Mouse (Mus musculus) hindbrain, embryonic 11.5 days (tissue): Measurements from ENCODE around the gene Olfr1511. TPM values are rescaled to one million over a fixed set of nuclear protein-coding genes. Genes with fewer than 3 reads are reported as not detected.
"Not testable (repeated sequence)": the region's sequence is repeated elsewhere in the genome, so short reads cannot be mapped to it uniquely, and the experiment has no call there.

Experiments used
- ATAC-seq: fragments of 200-750 bp; cut with Nextera tagmentation; 2 replicates; pipeline ENCODE4 v1.8.0; 2017; ENCODE audit warnings: mild to moderate bottlenecking, moderate TSS enrichment, moderate library complexity; ENCODE audit not compliant: low FRiP score
- DNase-seq: peaks from one replicate; pipeline ENCODE4 v3.0.0-alpha.2; 2015; ENCODE audit warnings: low spot score
- H3K27ac ChIP-seq: fragments of 300-500 bp; sonication (generic); 2 replicates; pipeline ENCODE4 v1.5.1; 2014; ENCODE audit warnings: mild to moderate bottlenecking, low read depth, low read length
- H3K27me3 ChIP-seq: fragments of 300-500 bp; sonication (generic); 2 replicates; pipeline ENCODE4 v1.6.1; 2014; ENCODE audit warnings: mild to moderate bottlenecking, low read length, moderate library complexity, mixed read lengths; ENCODE audit not compliant: control insufficient read depth, insufficient read depth
- H3K36me3 ChIP-seq: fragments of 300-500 bp; sonication (generic); 2 replicates; pipeline ENCODE4 v1.6.1; 2014; ENCODE audit warnings: mild to moderate bottlenecking, low read length, moderate library complexity, mixed read lengths; ENCODE audit not compliant: control insufficient read depth, insufficient read depth
- H3K4me1 ChIP-seq: fragments of 300-500 bp; sonication (generic); replicated peaks from 2 replicates; pipeline ENCODE4 v1.6.1; 2014; ENCODE audit warnings: low read length, mixed read lengths; ENCODE audit not compliant: control insufficient read depth, insufficient read depth
- H3K4me2 ChIP-seq: fragments of 300-500 bp; sonication (generic); replicated peaks from 2 replicates; pipeline ENCODE4 v1.6.1; 2014; ENCODE audit warnings: mild to moderate bottlenecking, low read depth, low read length
- H3K4me3 ChIP-seq: fragments of 300-500 bp; sonication (generic); 2 replicates; pipeline ENCODE4 v1.5.1; 2014; ENCODE audit warnings: low read depth, low read length
- H3K9ac ChIP-seq: fragments of 300-500 bp; sonication (generic); 2 replicates; pipeline ENCODE4 v1.6.1; 2014; ENCODE audit warnings: low read depth, low read length
- H3K9me3 ChIP-seq: fragments of 300-500 bp; sonication (generic); 2 replicates; pipeline ENCODE4 v1.6.1; 2016; ENCODE audit warnings: low read length; ENCODE audit not compliant: control insufficient read depth
- WGBS: fragments of 180-500 bp; shearing (Covaris S2); extraction: QIAGEN DNeasy Blood & Tissue Kit; methylation state at CpG from one replicate; pipeline ENCODE4 v1.1.7; 2014; 5-methylcytosine and 5-hydroxymethylcytosine counted together
- polyA plus RNA-seq: library from polyadenylated mRNA; unstranded; fragments of >200 nt; fragmentation: Nextera tagmentation; extraction: Ambion mirVana; gene quantifications from 2 replicates; pipeline ENCODE4 v1.2.1, GENCODE M21; 2014

The Olfr1511 gene
- not detected in 2 replicates for polyA plus RNA-seq

DNA sequence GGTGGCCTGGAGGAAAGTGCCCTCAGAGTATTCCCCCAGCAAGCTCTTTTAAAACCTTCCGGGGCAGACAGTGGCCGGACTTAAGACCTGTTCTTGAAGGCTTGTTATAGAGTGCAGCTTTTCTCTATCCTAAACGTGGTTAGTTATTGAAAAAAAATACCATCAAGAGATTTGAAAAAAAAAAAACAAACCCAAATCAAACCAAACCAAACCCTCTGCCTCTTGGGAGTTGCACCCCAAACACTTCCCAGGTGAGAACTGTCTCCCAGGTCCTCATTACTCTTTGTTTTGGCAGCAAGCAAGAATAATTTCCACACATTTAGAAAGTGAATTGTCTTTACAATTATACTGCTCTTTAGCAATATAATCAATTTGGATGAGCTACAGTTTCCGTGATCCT, at the start of gene Olfr1511:
Gene Olfr1511 (minus strand): TSS at position 101 of the 400 bp plus-strand sequence.
- Histone ChIP-seq H3K4me2 (no peak within 1 kb of the TSS), H3K9me3 (no peaks in the 10 kb centered on the region), H3K27ac (no peak within 1 kb of the TSS), H3K4me3 (no peak within 1 kb of the TSS), H3K4me1 (no peaks in the 10 kb centered on the region), H3K36me3 (no peaks in the 10 kb centered on the region), H3K27me3 (no peaks in the 10 kb centered on the region), H3K9ac (no peak within 1 kb of the TSS)
- WGBS, result 88% methylated on average over 4 of the region's 4 CpGs
- DNase-seq (no peak), ATAC-seq (no peak)

DNA sequence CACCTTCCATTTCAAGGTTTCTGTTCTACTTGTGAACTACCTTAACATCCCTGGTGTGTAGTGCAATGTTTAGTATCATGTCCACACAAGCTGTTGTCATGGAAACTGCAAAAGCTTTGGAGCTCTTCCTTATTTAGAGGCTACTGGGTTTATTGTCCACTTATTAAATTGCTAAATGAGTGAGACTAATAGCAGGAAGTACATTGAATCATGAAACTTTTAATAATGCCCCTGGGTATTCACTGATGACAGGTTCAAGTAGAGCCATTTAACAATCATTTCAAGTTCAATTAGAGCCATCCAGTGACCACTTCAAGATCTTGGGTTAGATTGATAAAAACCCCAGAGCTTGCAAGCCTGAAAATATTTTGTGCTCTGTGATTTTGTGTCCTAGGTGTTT, 45.5 kb upstream of the Olfr1511 start, which contains the start of gene Olfr1509:
Gene Olfr1509 (plus strand): TSS at position 301 of the 400 bp plus-strand sequence.
- Histone ChIP-seq H3K36me3 (no peaks in the 10 kb centered on the region), H3K27me3 (no peaks in the 10 kb centered on the region), H3K9me3 (no peaks in the 10 kb centered on the region), H3K9ac (no peak within 1 kb of the TSS), H3K4me3 (no peak within 1 kb of the TSS), H3K4me1 (no peaks in the 10 kb centered on the region), H3K4me2 (no peak within 1 kb of the TSS), H3K27ac (no peak within 1 kb of the TSS)
- ATAC-seq (no peak), DNase-seq (no peak)

DNA sequence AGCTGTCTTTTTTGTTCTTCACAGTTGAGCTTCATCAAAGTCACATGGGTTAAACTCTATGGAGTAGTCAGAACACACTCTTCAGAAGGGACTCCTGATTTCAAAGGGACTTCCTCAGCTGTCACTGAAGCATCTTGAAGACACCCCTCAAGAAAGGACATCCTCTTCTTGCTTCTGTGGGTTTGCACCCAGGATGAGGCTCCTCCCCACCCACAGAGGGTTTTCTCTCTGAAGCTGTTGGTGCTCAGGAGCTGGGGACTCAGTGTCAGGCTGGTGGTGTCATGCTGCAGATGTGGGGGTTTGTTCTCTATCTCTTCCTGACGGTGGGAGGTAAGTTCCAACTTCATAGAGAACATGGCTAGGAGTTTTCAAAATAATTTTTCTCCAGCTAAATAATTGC, 30.5 kb upstream of the Olfr1511 start:
- ATAC-seq (no peak), DNase-seq (no peak)
- Histone ChIP-seq H3K36me3 (no peaks in the 10 kb centered on the region), H3K9me3 (no peaks in the 10 kb centered on the region), H3K27ac (no peak overlapping the region), H3K9ac (no peak overlapping the region), H3K4me3 (no peak overlapping the region), H3K4me1 (no peaks in the 10 kb centered on the region), H3K27me3 (no peaks in the 10 kb centered on the region), H3K4me2 (no peak overlapping the region)
- WGBS, result 90% methylated on average over 1 of the region's 1 CpGs

DNA sequence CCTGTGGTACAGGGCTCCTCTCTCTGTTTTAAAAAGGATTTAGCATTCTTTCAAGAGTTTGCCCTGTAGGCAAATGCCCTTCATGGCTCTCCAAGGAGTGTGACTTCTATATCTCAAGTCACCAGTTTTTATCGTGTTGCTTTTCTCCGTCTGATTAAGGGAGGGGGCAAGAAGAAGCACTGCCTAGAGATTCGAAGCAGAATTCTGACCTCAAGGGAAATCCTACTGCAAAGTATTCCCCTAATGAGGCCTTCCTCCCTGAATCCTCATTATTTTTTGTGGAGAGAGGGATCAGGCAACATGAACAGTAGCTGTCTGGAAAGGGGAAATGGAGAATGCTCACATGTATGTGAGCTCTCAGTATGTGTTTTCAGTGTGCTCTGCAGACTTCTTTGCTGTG, 17.1 kb upstream of the Olfr1511 start, which contains the start of gene Olfr1510:
Gene Olfr1510 (minus strand): TSS at position 101 of the 400 bp plus-strand sequence.
- no peak within 1 kb of the TSS for H3K4me3 ChIP-seq
- no peaks in the 10 kb centered on the region for H3K36me3 ChIP-seq
- H3K4me2 ChIP-seq, result no peak within 1 kb of the TSS
- no peaks in the 10 kb centered on the region for H3K9me3 ChIP-seq
- ATAC-seq, result no peak
- DNase-seq, result no peak
- no peak within 1 kb of the TSS for H3K9ac ChIP-seq
- H3K27me3 ChIP-seq, result no peaks in the 10 kb centered on the region
- no peaks in the 10 kb centered on the region for H3K4me1 ChIP-seq
- no peak within 1 kb of the TSS for H3K27ac ChIP-seq
- 91% methylated on average over 3 of the region's 3 CpGs for WGBS

DNA sequence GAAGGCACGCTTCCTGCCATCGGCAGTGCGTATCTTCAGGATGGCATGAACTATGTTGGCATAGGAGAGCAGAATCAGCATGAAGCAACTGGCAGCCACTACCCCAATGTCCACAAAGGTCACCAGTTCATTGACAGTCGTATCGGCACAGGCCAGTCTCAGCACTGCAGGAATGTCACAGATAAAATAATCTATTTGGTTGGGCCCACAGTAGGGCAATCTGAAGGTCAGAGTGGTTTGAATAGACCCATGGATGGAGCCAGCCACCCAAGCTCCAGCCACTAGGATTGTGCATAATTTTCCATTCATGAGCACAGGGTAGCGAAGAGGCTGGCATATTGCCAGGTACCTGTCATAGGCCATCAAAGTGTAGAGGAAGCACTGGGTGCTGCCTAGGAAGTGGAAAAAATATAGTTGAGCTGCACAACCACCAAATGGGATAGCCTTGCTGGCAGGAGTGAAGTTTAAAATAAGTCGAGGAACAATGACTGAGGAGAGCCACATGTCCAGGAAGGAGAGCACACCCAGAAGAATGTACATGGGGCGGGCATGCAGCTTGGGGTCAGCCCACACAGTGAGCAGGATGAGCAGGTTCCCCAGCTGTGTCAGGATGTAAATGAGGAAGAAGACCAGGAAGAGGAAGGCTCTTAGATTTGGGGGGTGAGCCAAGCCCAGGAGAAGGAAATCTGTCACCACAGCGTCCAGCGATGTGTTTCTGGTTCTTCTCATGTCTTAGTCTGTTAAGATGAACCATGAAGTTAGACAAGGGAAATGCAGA, 13.2 kb upstream of the Olfr1511 start:
- not testable (repeated sequence) for DNase-seq, H3K27ac ChIP-seq, H3K4me1 ChIP-seq, H3K27me3 ChIP-seq, H3K9me3 ChIP-seq, H3K4me2 ChIP-seq, H3K4me3 ChIP-seq, ATAC-seq, H3K9ac ChIP-seq, H3K36me3 ChIP-seq
- WGBS, result 82% methylated on average over 7 of the region's 10 CpGs

DNA sequence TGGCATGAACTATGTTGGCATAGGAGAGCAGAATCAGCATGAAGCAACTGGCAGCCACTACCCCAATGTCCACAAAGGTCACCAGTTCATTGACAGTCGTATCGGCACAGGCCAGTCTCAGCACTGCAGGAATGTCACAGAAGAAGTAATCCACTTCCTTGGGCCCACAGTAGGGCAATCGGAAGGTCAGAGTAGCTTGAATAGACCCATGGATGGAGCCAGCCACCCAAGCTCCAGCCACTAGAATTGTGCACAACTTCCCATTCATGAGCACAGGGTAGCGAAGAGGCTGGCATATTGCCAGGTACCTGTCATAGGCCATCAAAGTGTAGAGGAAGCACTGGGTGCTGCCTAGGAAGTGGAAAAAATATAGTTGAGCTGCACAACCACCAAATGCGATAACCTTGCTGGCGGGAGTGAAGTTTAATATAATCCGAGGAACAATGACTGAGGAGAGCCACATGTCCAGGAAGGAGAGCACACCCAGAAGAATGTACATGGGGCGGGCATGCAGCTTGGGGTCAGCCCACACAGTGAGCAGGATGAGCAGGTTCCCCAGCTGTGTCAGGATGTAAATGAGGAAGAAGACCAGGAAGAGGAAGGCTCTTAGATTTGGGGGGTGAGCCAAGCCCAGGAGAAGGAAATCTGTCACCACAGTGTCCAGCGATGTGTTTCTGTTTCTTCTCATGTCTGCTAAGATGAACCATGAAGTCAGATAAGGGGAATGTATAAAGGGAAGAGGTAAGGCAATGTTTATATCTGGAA, 6.9 kb downstream of the Olfr1511 start:
- H3K9ac ChIP-seq, H3K4me2 ChIP-seq, H3K9me3 ChIP-seq, H3K36me3 ChIP-seq, H3K4me3 ChIP-seq, H3K27ac ChIP-seq, ATAC-seq, H3K27me3 ChIP-seq, H3K4me1 ChIP-seq, DNase-seq: not testable (repeated sequence)
- 92% methylated on average over 9 of the region's 9 CpGs for WGBS

DNA sequence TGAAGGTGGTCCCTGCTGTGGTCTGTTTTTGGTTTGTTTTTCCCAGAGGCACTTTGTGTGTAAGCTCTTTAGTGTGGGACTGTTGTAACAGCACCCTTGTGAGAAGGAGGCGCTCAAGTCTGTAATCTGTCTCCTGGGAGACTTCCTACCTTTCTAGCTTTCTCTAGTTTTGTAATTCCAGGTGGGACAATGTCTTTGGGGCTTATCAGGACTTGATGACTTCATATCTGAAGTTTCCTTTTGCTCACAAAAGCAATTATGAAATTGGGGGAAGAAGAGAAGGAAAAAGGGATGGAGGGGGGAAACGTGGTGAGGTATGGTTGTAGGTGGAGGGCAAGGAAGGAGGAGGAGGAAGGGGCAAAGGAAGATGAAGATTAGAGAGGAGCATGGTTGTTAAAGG, 18.1 kb downstream of the Olfr1511 start, which contains the start of gene Olfr1512:
Gene Olfr1512 (minus strand): TSS at position 101 of the 400 bp plus-strand sequence.
- 77% methylated on average over 2 of the region's 2 CpGs for WGBS
- Histone ChIP-seq H3K36me3 (no peaks in the 10 kb centered on the region), H3K27ac (no peak within 1 kb of the TSS), H3K4me3 (no peak within 1 kb of the TSS), H3K27me3 (no peaks in the 10 kb centered on the region), H3K9me3 (no peaks in the 10 kb centered on the region), H3K4me1 (no peaks in the 10 kb centered on the region), H3K4me2 (no peak within 1 kb of the TSS), H3K9ac (no peak within 1 kb of the TSS)
- ATAC-seq (no peak), DNase-seq (no peak)

DNA sequence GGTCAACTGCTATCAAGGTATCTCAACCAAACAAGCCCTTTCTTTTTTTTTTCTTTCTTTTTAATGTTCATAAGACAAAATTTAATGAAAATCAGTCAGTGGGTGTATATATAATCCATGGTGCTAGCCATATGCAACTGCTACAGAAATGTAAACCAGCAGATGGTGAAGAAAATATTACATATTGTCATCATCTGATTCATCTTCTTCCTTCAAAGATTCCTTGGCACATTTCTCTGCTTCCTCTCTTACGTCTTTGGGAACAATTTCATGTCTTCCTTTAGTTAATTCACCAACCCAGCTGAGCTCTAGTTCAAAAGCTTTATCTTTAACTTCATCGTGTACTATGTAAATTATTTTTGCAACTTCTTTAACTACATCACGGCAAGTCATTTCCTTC, 28.4 kb downstream of the Olfr1511 start:
- no peak overlapping the region for H3K4me2 ChIP-seq
- no peak overlapping the region for H3K27ac ChIP-seq
- H3K4me3 ChIP-seq, result no peak overlapping the region
- no peaks in the 10 kb centered on the region for H3K27me3 ChIP-seq
- H3K9ac ChIP-seq, result no peak overlapping the region
- H3K9me3 ChIP-seq, result no peaks in the 10 kb centered on the region
- DNase-seq, result no peak
- no peak for ATAC-seq
- H3K4me1 ChIP-seq, result no peaks in the 10 kb centered on the region
- no peaks in the 10 kb centered on the region for H3K36me3 ChIP-seq
- 93% methylated on average over 3 of the region's 3 CpGs for WGBS
